Mouse (Mus musculus): ENCODE data around the gene BC051142.
A peak's percentile ranks its signal among the peaks of the same experiment; 100 is the strongest.
"Not testable (repeated sequence)": the region's sequence is repeated elsewhere in the genome, so short reads cannot be mapped to it uniquely, and the experiment has no call there.

The BC051142 gene

GRCm38 (mm10) chr17:34411117-34411516, 12.5 kb downstream of the BC051142 start:
- peak; percentile 82 for DNase-seq

- no peak for DNase-seq
These were observed 21.4 kb downstream of the BC051142 start for GRCm38 (mm10) chr17:34420014-34420413.

- no peak for DNase-seq
These were observed 29.0 kb downstream of the BC051142 start for GRCm38 (mm10) chr17:34427597-34427996.

- DNase-seq = peak; percentile 36
These were observed 38.5 kb downstream of the BC051142 start for GRCm38 (mm10) chr17:34437120-34437519.

- peak; percentile 3 for DNase-seq
These were observed 39.0 kb downstream of the BC051142 start for GRCm38 (mm10) chr17:34437606-34438005.

GRCm38 (mm10) chr17:34438588-34438987, 40.0 kb downstream of the BC051142 start:
- no peak for DNase-seq

- DNase-seq = peak; percentile 20
These were observed 41.2 kb downstream of the BC051142 start for GRCm38 (mm10) chr17:34439795-34440194.

GRCm38 (mm10) chr17:34441990-34442389, 43.4 kb downstream of the BC051142 start:
- no peak for DNase-seq

GRCm38 (mm10) chr17:34448473-34449041, 49.9 kb downstream of the BC051142 start:
- DNase-seq = no peak

- no peak for DNase-seq
These were observed 59.0 kb downstream of the BC051142 start for GRCm38 (mm10) chr17:34457668-34458067.

- no peak for DNase-seq
These were observed 60.6 kb downstream of the BC051142 start for GRCm38 (mm10) chr17:34459255-34459654.

GRCm38 (mm10) chr17:34465906-34466305, 67.3 kb downstream of the BC051142 start:
- DNase-seq = not testable (repeated sequence)

GRCm38 (mm10) chr17:34470491-34470890, 71.9 kb downstream of the BC051142 start:
- DNase-seq = no peak

GRCm38 (mm10) chr17:34475060-34475459, 76.4 kb downstream of the BC051142 start:
- no peak for DNase-seq

GRCm38 (mm10) chr17:34476427-34476826, 77.8 kb downstream of the BC051142 start:
- no peak for DNase-seq

- DNase-seq = not testable (repeated sequence)
These were observed 78.8 kb downstream of the BC051142 start, which contains the start of gene Btnl4 for GRCm38 (mm10) chr17:34477238-34478013. Gene Btnl4 (minus strand): TSS chr17:34477318.

- no peak for DNase-seq
These were observed 94.2 kb downstream of the BC051142 start for GRCm38 (mm10) chr17:34492796-34493195.

- not testable (repeated sequence) for DNase-seq
These were observed 96.5 kb downstream of the BC051142 start for GRCm38 (mm10) chr17:34495156-34495555.

- DNase-seq = no peak
These were observed 97.9 kb downstream of the BC051142 start for GRCm38 (mm10) chr17:34496539-34496938.

- not testable (repeated sequence) for DNase-seq
These were observed 98.7 kb downstream of the BC051142 start for GRCm38 (mm10) chr17:34497319-34497718.

GRCm38 (mm10) chr17:34497726-34498125, 99.1 kb downstream of the BC051142 start:
- DNase-seq = not testable (repeated sequence)

GRCm38 (mm10) chr17:34507591-34507990, 109.0 kb downstream of the BC051142 start:
- no peak for DNase-seq
